Mouse (Mus musculus) adrenal gland, postnatal 36 days (tissue): ENCODE data around the gene Nrros. TPM values are rescaled to one million over a fixed set of nuclear protein-coding genes. Genes with fewer than 3 reads are reported as not detected.
A peak's percentile ranks its signal among the peaks of the same experiment; 100 is the strongest.
"Not testable (repeated sequence)": the region's sequence is repeated elsewhere in the genome, so short reads cannot be mapped to it uniquely, and the experiment has no call there.

Source experiments
- DNase-seq, 2 experiments: peaks; one replicate each; pipeline ENCODE4 v3.0.0; 2021; ENCODE audit warnings: mixed read lengths in 1 of 2
- total RNA-seq, 2 experiments: library from RNA; stranded (reverse); gene quantifications; 2 replicates each; pipeline ENCODE4 v1.2.3; 2021

Nrros gene
- total RNA-seq, 2 experiments from 2014 or later: 5.3 to 8.2 TPM

GRCm38 (mm10) chr16:32114968-32115695 is 50.3 kb downstream of the Nrros start:
- peak; percentile 88 to 89 for DNase-seq

- no peak for DNase-seq
Observed at GRCm38 (mm10) chr16:32114406-32114805, 51.0 kb downstream of the Nrros start.

- DNase-seq: peak; percentile 50 to 69
Observed at GRCm38 (mm10) chr16:32113541-32114218, 51.7 kb downstream of the Nrros start.

- DNase-seq: peak in 1 of 2 experiments; percentile 11
Observed at GRCm38 (mm10) chr16:32110951-32111699, 54.3 kb downstream of the Nrros start.

GRCm38 (mm10) chr16:32108578-32108977 is 56.8 kb downstream of the Nrros start:
- DNase-seq: no peak

- DNase-seq: no peak
Observed at GRCm38 (mm10) chr16:32108170-32108569, 57.2 kb downstream of the Nrros start.

- no peak for DNase-seq
Observed at GRCm38 (mm10) chr16:32107342-32108045, 57.9 kb downstream of the Nrros start.

GRCm38 (mm10) chr16:32105698-32106097 is 59.7 kb downstream of the Nrros start:
- no peak for DNase-seq

- no peak for DNase-seq
Observed at GRCm38 (mm10) chr16:32102295-32102694, 63.1 kb downstream of the Nrros start.

- DNase-seq: peak; percentile 92 to 95
Observed at GRCm38 (mm10) chr16:32099638-32100150, 65.7 kb downstream of the Nrros start, which contains the start of the genes Pigx and Cep19. TSS of gene Pigx (minus strand) at chr16:32099740. TSS of gene Cep19 (plus strand) at chr16:32099800.

- peak in 1 of 2 experiments; percentile 72 for DNase-seq
Observed at GRCm38 (mm10) chr16:32098897-32099637, 66.3 kb downstream of the Nrros start.

GRCm38 (mm10) chr16:32097757-32098156 is 67.6 kb downstream of the Nrros start:
- DNase-seq: not testable (repeated sequence)

Other genes with a start within 250 kb of the Nrros start
- 1 to 10 TPM in 1 of 2 experiments, under 1 TPM in 1; 0.23 to 1.0 TPM for gene Pigz, start 231.7 kb downstream of the Nrros start, total RNA-seq
- 10 to 100 TPM; 42.0 to 42.9 TPM for gene 0610012G03Rik, start 217.1 kb downstream of the Nrros start, total RNA-seq
- gene Ncbp2, start 217.1 kb downstream of the Nrros start, total RNA-seq: 10 to 100 TPM; 52.8 to 57.9 TPM
- gene Senp5, start 162.3 kb downstream of the Nrros start, total RNA-seq: 10 to 100 TPM; 21.6 to 25.6 TPM
- 10 to 100 TPM; 57.5 to 67.9 TPM for gene Pak2, start 86.3 kb downstream of the Nrros start, total RNA-seq
- 10 to 100 TPM; 25.9 to 34.1 TPM for gene Pigx, start 65.9 kb downstream of the Nrros start, total RNA-seq
- 10 to 100 TPM; 11.7 to 12.6 TPM for gene Cep19, start 65.8 kb downstream of the Nrros start, total RNA-seq
- not detected for gene Bex6, start 14.2 kb upstream of the Nrros start, total RNA-seq
- gene Fbxo45, start 81.6 kb upstream of the Nrros start, total RNA-seq: 10 to 100 TPM; 20.7 to 21.4 TPM
- 10 to 100 TPM; 13.7 to 14.8 TPM for gene Wdr53, start 81.6 kb upstream of the Nrros start, total RNA-seq
- under 1 TPM in 1 of 2 experiments, not detected in 1; 0.30 TPM for gene Smco1, start 105.9 kb upstream of the Nrros start, total RNA-seq
- gene Rnf168, start 111.9 kb upstream of the Nrros start, total RNA-seq: 10 to 100 TPM; 24.6 to 27.7 TPM
- 10 to 100 TPM; 57.4 to 70.5 TPM for gene Ubxn7, start 166.7 kb upstream of the Nrros start, total RNA-seq
- under 1 TPM in 1 of 2 experiments, not detected in 1; 0.56 TPM for gene Tm4sf19, start 234.9 kb upstream of the Nrros start, total RNA-seq